Mouse (Mus musculus) fat pad, adult 2 months (tissue): ENCODE data around the gene Gm28043.

ENCODE experiments used
- DNase-seq: peaks from one replicate; pipeline ENCODE4 v3.0.0-alpha.2; 2011; ENCODE audit warnings: low read depth, low spot score; ENCODE audit errors: extremely low read depth

The Gm28043 gene

DNA sequence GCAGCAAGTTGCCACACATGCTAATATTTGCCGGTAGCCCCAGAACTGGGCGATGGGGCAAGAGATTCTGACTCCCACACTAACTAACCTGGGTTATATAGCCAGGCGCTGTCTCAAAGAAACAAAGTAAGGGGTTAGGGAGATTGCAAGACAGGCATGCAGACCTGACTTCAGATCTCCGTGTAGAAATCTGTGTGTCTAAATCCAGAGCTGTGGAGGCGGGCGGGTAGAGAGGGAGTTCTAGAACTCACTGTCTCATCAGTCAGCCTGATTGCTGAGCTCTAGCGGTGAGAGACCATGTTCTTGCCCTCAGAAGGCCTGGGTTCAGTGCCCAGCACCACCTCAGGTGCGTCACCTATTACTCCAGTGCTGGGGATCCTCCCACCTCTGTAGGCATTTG is 8.8 kb downstream of the Gm28043 start:
- peak; percentile 33 for DNase-seq

GRCm38 (mm10) chr17:29627285-29627684 is 12.6 kb downstream of the Gm28043 start:
- peak; percentile 68 for DNase-seq

- no peak for DNase-seq
These were observed 14.3 kb downstream of the Gm28043 start for GRCm38 (mm10) chr17:29628946-29629345.

GRCm38 (mm10) chr17:29629620-29630019 is 14.9 kb downstream of the Gm28043 start:
- DNase-seq: no peak

GRCm38 (mm10) chr17:29632312-29632711 is 17.6 kb downstream of the Gm28043 start:
- DNase-seq: no peak

- DNase-seq: no peak
These were observed 20.8 kb downstream of the Gm28043 start for GRCm38 (mm10) chr17:29635492-29635891.

DNA sequence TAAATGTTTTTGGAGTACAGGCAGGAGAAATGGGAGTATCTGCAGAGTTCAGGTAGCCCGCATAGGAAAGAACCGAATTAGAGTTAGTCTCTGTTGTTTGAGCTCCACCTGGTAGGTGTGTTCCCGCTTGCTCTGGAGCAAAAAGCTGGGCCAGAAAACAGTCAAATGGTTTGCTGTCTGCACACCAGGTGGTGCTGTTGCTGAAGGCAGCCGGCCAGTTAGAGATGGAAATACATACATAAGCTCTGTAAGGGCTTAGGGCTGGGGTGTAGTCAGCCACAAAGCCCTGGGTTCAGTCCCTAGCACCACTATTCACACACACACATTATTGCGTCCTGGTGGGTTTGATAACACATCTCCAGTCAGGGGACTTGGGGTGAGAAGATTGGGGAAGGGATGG is 21.4 kb downstream of the Gm28043 start:
- DNase-seq: no peak

GRCm38 (mm10) chr17:29637377-29637776 is 22.7 kb downstream of the Gm28043 start:
- no peak for DNase-seq

DNA sequence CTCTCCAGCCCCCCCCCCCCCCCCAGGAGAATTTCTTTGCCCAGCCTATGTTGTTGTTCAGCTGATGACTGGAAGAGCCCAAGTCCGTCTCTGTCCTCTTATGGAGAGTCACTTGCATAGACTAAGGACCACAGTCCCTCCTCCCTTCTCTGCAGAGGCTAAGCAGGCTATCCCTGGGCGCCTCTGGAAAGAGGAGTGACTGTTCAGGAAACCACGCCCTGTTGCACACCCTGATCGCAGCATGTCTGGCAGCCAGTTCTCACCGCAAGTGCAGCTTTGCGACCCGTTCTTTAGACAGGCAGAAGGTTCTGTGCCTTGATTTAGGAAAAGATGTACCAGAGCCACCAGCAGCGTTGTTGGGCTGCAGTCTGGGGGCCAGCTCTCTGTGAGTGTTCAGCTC is 23.2 kb downstream of the Gm28043 start:
- DNase-seq: no peak

DNA sequence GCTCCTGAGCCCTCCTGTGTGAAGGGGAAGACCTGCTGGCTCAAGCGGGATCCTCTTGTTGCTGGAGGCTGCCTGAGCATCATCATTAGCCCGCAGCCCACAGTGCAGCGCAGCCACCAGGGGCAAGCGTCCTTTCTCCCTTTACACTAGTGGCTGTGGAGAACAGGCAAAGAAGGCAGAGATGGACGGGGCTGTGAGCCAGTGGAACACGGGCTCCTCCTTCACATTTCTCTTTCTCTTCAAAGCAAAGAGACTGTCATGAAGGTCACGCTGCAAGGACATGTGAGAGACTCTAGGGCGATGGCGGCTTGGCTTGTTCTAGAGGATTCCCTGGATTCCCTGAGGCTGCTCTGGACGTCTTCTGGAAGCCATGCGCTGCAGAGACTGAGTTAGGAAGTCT is 26.3 kb downstream of the Gm28043 start:
- DNase-seq: no peak

GRCm38 (mm10) chr17:29642219-29642618 is 27.5 kb downstream of the Gm28043 start:
- DNase-seq: no peak

DNA sequence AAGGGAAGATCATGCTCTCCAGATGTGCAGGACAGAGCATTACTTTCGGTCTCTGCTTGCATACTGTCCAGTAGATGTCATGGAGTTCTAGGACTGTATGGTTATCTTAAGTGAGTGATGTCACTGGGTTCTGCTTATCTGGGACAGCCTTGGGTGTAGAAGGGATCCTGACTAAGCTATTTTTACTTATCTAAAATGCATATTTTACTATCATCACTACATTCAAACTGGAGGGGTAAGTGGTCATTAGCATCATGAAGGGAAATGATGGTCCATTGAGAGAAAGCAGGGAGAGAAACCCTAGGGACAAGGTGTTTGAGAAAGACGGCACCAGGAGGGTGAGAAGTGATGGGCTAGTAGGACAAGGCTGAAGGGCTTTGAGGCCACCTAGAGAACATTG is 43.6 kb downstream of the Gm28043 start:
- DNase-seq: no peak

DNA sequence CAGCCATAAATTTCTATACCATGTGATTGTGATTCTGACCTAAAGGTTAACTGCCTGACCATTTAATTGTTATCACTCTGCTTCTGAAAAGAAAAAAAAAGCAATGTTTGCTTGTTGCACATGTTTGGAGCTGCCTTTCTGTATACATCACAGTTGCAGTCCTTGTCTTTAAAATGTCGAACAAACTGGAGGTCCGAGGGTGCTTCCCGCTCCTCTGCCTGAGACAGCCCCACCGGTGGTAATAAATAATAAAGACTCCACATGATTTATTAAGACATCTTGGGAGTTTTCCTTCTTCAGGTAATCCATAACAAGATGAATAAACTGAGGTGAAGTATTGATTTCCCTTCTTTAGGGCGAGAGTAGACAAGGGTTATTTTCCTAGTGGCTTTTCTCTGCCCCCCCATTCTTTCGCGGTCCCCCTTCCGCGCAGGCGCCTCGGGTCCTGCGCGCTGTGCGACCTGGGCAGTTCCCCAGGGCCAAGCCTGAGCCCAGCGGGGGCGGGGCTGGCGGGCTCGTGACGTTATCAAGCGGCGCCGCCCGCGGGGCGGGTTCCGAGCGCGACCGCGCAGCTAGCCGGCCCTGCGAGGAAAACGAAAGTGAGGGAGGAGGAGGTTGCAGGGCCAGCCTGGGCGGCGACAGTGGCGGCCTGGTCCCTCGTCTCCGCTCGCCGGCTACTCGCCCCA is 45.5 kb downstream of the Gm28043 start, which contains the start of gene Cmtr1:
TSS of gene Cmtr1 (plus strand) at position 520 of the 686 bp plus-strand sequence.
- no peak for DNase-seq

- DNase-seq: no peak
These were observed 46.2 kb downstream of the Gm28043 start for GRCm38 (mm10) chr17:29660762-29661391.

DNA sequence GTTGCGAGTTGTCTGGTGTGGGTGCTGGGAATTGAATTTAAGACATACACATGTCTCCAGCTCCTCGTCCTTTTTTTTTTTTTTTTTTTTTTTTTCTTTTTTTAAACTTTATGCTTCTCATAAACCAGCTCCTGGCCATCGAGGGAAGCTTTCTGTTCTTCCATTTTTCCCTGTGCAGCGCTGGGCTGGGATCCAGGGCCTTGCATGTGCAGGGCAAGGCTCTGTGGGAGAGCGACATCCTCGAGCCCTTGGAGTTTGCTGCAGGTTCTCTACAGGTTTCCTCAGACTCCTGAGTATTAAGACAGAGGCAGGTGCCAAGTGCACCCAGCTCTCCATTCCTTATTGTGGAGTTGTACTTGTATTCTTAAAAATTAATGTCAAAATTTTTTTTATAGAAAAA is 47.5 kb downstream of the Gm28043 start:
- DNase-seq: no peak

- no peak for DNase-seq
These were observed 53.6 kb downstream of the Gm28043 start for GRCm38 (mm10) chr17:29668051-29668986.

DNA sequence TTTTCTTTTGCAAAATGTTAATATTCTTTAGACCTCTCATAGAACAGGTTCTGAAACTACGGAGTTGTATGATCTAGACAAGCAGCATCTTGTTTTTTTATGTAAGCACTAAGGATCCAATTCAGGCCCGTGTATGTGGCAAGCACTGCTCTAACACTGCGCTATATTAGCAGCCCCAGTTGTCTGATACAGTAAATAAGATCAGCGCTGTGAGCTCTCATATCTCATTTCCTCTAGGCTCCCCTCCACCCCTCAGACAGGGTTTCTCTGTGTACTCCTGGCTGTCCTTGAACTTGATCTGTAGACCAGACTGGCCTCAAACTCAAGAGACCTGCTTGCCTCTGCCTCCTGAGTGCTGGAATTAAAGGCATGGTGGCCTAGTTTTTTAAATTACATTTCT is 54.4 kb downstream of the Gm28043 start:
- DNase-seq: no peak

DNA sequence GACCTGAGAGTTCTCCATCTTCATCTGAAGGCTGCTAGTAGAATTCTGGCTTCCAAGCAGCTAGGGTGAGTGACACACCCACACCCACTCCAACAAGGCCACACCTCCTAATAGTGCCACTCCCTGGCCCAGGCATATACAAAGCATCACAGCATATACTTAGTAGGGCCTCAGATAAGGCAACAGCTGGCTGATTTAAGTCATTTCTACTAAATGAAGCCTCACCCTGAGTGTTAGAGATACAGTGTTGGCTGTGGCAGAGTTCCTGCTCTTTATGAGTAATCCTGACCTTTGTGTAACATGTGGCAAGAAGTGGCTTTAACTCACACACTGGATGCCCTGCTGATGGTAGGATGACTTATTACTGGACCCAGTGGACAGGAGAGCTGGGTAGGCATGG is 55.3 kb downstream of the Gm28043 start:
- no peak for DNase-seq

DNA sequence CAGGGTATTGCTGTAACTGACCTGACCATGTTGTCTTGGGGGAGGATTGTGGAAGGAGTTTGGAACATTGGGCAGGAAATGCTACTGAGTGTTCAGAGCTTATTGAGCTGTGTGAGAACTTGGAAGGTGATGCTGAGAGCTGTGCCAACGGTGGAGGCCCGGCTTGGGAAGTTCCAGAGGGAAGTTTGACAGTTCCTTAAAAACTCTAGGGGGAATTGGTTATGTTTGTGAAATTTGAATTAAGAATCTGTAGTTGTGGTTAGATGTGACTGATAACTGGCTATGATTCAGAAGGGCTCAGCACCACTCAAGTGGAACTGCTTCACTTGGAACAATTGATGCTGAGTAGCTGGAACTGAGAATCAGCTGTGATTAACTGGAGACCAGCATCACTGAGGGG is 56.3 kb downstream of the Gm28043 start:
- DNase-seq: no peak

DNA sequence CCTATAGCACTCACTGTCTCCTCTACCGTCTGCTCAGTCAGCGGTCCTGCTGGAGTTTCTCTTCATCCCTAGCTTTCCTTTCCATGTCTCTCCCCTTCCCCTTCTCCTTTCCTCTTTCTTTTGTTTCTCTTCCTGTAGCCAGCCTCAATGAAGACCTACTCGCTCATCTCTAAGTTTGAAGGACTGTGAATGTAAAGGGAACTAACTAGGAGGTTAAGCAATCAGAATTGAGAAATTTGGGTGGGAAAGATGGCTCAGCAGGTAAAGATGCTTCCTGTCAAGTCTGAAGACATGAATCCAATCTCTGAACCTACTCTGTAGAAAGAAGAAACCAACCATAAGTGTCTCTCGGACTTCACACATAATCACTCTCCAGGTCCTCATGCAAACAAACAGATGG is 58.6 kb downstream of the Gm28043 start:
- DNase-seq: no peak

GRCm38 (mm10) chr17:29678526-29678925 is 63.9 kb downstream of the Gm28043 start:
- no peak for DNase-seq
